Mouse (Mus musculus) fibroblast of lung, adult 2 months (primary cell): Measurements from ENCODE around the gene Gucy1b1.

Experiments
- DNase-seq: peaks from one replicate; pipeline ENCODE4 v3.0.0-alpha.2; 2011; ENCODE audit warnings: low read depth

The Gucy1b1 gene

GRCm38 (mm10) chr3:82036262-82037044 is 38.0 kb downstream of the Gucy1b1 start:
- DNase-seq, result no peak

DNA sequence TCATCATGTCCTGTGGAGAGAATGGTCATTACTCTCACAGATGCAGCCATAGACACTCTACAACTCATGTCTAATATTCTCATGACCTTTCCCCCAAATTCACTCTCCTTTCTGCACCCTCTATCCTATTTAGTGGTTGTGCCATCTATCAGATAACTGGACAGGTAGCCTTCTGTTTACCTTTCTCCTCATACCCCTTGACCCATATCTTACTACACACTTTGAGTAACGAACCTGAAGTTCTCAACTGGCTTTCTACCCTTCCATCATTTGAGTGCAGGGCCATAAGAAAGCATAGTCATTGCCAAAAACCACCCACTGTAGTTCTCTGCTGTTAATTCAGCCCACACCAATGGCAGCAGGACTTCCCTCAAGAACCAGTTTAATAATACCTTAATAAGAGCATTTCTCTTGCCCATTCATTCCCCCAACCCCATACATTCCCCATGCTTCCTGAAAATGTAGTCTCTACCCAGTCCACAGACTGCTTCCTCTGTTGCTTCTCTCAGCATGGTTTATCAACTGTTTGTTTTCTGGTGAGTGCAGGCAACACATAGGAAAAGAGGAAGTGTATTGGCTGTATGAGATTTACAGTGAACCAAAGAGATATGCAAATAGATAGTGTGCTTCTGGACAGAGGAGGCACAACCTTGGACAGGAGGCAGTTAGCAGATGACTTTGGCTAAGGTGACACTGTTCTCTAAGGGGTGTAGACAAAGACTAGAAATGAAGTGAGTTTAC is 44.3 kb downstream of the Gucy1b1 start:
- no peak for DNase-seq

GRCm38 (mm10) chr3:82029229-82029628 is 45.3 kb downstream of the Gucy1b1 start:
- DNase-seq, result no peak

GRCm38 (mm10) chr3:82027286-82027685 is 47.2 kb downstream of the Gucy1b1 start:
- no peak for DNase-seq

DNA sequence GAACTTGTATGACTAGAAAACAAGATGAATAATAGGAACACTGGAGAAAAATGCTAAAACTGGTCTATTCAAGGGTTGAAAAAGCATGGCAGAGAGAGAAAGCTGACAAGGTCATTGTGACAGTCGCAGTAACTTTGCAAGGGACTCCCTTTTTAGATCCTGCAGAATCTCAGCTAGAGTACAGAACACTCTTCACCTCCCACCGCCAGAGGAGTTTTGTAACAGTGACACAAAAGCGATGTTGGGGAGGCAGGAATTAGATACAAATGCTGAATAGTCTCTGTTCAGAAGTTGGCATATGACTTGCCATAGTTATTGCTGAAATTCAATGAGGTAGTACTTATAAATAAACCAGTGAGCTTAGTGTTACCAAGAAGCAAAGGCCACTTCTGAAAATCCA is 51.4 kb downstream of the Gucy1b1 start:
- no peak for DNase-seq

DNA sequence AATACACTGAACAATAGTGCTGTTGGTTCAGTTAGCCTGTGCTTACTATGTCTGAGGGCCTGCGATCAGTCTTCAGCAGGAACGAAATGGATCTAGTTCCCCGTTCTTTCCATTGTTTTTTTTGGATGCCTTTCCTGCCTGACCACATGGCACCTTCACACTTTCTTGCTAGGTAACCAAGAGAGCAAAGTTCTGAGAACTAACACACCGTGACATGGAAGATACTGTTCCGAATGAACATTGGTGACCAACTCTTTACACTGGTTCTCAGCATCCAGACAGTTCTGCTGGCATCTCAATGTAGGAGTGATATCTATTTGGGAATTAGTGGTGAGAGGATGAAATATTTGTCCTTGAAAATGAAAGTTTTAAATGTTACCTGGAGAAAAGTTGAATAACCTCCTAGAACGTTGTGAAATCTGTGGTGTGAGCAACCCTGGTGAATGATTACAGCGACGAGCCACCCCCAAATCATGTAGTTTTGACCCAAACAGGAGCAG is 52.0 kb downstream of the Gucy1b1 start:
- no peak for DNase-seq

GRCm38 (mm10) chr3:82014148-82014703 is 60.3 kb downstream of the Gucy1b1 start:
- no peak for DNase-seq

- DNase-seq, result no peak
These were observed 67.5 kb downstream of the Gucy1b1 start for GRCm38 (mm10) chr3:82007002-82007401.

- DNase-seq, result peak; percentile 26
These were observed 78.5 kb downstream of the Gucy1b1 start for GRCm38 (mm10) chr3:81995988-81996387.

- DNase-seq, result no peak
These were observed 79.1 kb downstream of the Gucy1b1 start for GRCm38 (mm10) chr3:81995371-81995770.

- DNase-seq, result no peak
These were observed 84.0 kb downstream of the Gucy1b1 start for GRCm38 (mm10) chr3:81990531-81990930.

GRCm38 (mm10) chr3:81989692-81990141 is 84.8 kb downstream of the Gucy1b1 start:
- DNase-seq, result no peak

GRCm38 (mm10) chr3:81987628-81988027 is 86.9 kb downstream of the Gucy1b1 start:
- DNase-seq, result no peak

DNA sequence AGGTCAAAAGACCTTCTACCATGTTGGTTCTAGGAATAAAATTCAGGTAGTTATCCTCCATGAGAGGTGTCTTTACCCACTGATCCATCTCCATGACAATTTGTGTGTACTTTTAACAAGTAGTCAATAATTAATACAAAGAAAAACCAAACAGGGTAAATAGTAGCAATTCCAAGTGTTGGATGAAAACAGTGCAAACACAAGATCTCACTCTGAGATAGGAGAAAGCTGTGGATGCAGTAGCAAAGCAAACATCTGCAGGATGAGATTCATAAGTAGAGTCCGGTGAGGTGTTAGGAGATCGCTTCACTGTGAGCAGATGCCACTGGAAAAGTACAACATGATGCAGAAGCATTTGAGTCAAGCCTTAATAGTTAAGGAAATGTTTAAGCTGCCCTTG is 88.4 kb downstream of the Gucy1b1 start:
- no peak for DNase-seq

- DNase-seq, result no peak
These were observed 89.4 kb downstream of the Gucy1b1 start for GRCm38 (mm10) chr3:81985100-81985499.

- DNase-seq, result no peak
These were observed 91.2 kb downstream of the Gucy1b1 start for GRCm38 (mm10) chr3:81983120-81983895.
